Mouse (Mus musculus): ENCODE data around the gene Celf5. TPM values are rescaled to one million over a fixed set of nuclear protein-coding genes. Genes with fewer than 3 reads are reported as not detected.
A peak's percentile ranks its signal among the peaks of the same experiment; 100 is the strongest.

Gene Celf5
- total RNA-seq, 2 experiments from 2014 or later = 0.38 to 0.99 TPM

DNA sequence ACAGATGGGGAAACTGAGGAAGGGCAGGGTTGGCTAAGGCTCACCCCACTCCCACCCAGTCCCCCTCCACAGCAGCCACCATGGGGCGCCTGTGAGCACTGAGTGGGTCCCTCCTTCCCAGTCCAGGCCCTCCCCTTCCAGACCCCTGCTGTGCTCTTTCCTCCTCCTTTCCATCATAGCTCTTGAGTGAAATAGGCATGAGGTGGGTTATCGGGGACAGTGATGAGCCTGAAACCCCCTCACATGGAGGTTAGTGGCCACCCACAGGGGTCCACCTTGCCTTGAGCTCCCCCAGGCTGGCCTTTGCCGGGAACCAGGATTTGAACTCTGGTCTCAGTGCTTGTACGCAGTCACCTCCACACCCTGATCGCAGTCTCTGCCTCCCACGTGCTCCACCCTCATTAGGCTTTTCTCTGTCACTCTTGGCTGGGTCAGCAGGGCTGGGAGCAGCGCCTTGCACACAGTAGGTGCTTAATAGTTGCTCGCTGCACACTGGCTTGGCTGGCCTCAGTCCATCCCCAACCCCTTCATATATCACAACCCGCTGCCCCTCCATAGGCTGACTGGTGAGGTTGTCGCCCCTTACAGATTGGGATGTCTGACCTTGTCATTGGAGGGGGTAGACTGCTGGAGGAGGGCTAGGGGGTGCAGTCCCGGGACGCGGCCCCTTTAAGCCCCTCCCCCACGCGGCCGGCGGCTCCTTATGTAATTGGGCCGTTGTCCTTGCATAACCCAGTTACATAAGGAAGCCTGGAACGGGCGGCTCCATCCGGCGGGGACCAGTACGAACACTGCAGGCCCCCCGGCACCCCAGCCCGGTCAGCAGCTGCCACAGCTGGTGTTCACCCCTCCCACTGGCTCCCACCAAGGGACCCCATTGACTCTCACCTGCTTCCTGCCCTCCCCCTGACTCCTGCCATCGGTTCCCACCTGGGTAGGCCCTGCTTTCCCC lies 68.9 kb downstream of the Celf5 start:
- DNase-seq = peak; percentile 93

DNA sequence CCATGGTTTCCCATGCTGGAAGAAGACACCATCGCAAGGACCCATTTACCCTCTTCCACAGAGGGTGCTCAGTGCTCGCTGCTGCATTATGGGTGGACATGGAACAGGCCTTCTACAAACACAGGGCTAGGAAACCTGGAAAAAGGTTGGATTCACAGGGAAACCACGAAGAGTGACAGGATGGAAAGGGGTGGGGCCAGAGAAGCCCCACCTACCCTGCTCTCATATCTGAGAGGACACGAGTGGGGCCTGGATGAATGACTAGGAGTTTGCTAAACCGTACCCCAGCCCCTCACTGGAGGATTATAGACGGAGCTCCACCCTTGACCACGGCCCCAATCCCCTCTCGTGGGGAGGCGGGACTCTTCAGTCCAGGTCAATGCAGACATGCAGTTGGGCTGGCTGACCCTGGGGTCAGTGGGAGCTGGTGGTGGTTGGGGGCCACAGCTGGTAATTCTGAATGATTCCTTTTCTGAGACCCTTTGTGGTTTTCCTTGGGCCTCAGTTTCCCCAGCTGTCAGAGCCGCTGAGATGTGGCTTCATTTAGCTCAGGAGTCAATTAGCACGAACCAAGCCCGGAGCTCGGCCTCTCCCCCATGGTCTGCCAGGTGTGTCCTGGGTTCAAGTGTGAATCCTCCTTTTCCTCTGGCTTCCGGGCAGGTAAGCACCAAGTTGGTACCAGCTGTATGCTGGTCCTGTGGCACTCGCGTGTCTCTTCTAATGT lies 69.8 kb downstream of the Celf5 start:
- peak; percentile 34 for DNase-seq

DNA sequence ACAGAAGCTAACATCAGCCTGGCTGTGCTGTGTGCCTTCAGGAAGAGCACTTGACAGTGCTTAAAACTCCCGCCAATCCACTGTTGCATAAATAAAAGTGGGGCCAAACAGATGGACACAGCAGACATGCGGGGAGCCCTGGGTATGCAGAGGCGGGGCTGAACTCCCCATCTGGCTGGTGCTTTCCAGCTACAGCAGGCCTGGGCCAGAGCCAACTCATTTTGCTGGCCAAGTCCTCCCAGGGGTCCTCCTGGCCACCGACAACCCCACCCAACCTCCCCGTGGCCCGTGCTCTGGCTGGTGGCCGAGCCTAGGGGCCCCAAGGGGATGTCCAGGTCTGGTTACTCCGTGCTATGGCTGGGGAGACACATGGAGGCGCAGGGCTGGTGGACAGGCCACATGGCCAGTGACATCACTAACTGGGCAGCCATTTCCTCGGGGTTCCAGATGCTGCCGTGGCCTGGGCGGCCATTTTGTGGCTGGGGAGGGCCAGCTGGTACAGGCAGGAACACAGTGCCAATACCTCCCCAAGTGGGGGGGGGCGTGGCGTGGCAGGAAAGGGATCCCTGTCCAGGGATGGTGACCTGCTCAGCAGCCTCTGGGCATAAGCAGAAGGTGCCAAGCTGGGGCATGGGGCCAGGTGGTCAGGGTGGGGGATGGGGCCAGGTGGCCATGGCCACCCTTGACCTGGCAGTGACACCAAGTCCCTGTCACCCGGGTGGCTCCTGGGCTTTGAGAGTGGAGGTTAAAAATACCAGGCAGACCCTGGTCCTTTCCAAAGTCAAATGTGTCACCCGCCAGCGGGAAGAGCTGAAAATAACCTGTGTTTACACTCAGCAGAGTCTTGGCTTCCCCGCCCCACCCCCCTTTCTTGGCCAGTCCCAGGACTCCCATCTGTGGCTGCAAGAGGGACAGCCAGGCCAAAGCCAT lies 70.8 kb downstream of the Celf5 start:
- peak; percentile 94 for DNase-seq

DNA sequence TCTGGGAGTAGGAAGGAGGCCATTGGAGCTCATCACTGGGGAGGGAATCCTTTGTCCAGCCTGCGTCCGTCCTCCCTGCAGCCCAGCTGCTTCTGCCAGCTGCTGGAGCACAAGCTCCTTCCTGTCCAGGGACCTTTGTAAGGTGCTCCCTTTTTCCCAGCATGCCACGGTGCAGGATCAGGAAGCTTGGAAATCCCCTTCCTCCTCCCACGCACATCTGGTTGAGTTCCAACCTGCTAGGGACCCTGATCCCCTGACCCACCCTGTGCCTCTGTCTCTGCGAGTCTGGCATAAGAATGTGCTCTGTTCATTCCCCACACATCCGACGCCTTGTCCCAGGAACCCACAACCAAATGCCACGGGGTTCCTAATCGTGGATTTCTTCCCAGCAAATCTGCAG lies 71.5 kb downstream of the Celf5 start:
- peak; percentile 34 for DNase-seq

DNA sequence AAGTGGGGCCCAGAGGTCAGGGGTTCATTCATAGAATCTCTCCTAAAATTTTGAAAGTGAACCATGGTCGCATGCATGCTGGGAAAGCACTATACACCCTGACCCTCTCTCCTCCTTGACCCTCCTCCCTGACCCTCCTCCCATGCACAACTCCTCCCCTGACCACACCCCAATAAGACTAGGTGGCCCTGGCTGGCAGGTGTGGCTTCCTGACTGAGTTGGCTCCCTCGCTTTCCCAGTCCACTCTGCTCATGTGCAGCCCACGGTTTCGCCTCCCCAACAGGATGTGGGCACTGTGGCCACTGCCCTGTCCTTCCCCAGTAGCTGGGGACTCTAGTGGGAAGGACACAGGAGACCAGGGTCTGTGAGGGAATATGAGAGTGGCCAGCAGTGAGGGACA lies 72.2 kb downstream of the Celf5 start:
- DNase-seq = no peak

DNA sequence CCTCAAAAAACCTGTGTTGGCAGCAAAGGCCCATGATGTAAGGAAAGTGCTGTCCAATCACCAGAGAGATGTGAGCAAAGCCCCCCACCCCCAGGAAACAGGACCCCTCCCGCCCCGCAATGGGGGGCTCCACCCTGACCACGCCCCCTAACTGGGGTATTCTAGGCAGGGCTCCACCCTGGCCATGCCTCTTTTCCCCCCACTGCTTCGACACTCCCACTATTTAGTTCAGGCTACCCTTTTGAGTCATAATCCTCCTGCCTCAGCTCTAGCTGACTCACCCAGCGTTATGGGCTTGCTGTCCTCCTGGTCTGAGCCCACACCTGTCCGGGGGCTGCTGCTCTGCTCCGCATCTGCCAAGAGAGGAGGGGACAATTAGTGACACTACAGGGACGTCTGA lies 73.2 kb downstream of the Celf5 start:
- DNase-seq = no peak

Small RNA genes within 50 kb of the gene (microRNA-seq; reads per million reads assigned to microRNA genes)
- gene Gm25595 (0 reads per million in 2 experiments), gene Mir1191b (1.3 to 1.6 reads per million in 2 experiments)

Other genes starting within 250 kb of the Celf5 start
- 1 to 10 TPM; 2.1 to 3.5 TPM for gene Zfr2, start 249.6 kb downstream of the Celf5 start, total RNA-seq (2021)
- 1 to 10 TPM in 1 of 2 experiments, under 1 TPM in 1; 0.70 to 1.3 TPM for gene Matk, start 229.8 kb downstream of the Celf5 start, total RNA-seq (2021)
- 100 to 1,000 TPM in 1 of 2 experiments, 10 to 100 TPM in 1; 93.7 to 108 TPM for gene Mrpl54, start 215.8 kb downstream of the Celf5 start, total RNA-seq (2021)
- 10 to 100 TPM; 61.6 to 63.5 TPM for gene Apba3, start 215.7 kb downstream of the Celf5 start, total RNA-seq (2021)
- gene Tjp3, start 191.1 kb downstream of the Celf5 start, total RNA-seq (2021) = under 1 TPM; 0.14 to 0.36 TPM
- gene Pip5k1c, start 189.7 kb downstream of the Celf5 start, total RNA-seq (2021) = 10 to 100 TPM; 24.0 to 30.8 TPM
- gene Cactin, start 161.6 kb downstream of the Celf5 start, total RNA-seq (2021) = 10 to 100 TPM; 11.0 to 14.5 TPM
- gene Tbxa2r, start 154.0 kb downstream of the Celf5 start, total RNA-seq (2021) = 1 to 10 TPM; 2.3 to 3.8 TPM
- gene Gipc3, start 139.4 kb downstream of the Celf5 start, total RNA-seq (2021) = 1 to 10 TPM in 1 of 2 experiments, under 1 TPM in 1; 0.96 to 1.3 TPM
- gene Hmg20b, start 132.2 kb downstream of the Celf5 start, total RNA-seq (2021) = 10 to 100 TPM; 26.8 to 41.9 TPM
- gene Mfsd12, start 125.2 kb downstream of the Celf5 start, total RNA-seq (2021) = 1 to 10 TPM; 4.5 to 7.5 TPM
- 1 to 10 TPM in 1 of 2 experiments, under 1 TPM in 1; 0.85 to 1.4 TPM for gene 4930404N11Rik, start 116.9 kb downstream of the Celf5 start, total RNA-seq (2021)
- gene Fzr1, start 104.2 kb downstream of the Celf5 start, total RNA-seq (2021) = 10 to 100 TPM; 17.6 to 24.1 TPM
- gene Dohh, start 98.3 kb downstream of the Celf5 start, total RNA-seq (2021) = 10 to 100 TPM; 40.3 to 46.7 TPM
- gene Gm48551, start 98.2 kb downstream of the Celf5 start, total RNA-seq (2021) = under 1 TPM; 0.40 to 0.45 TPM
- 1 to 10 TPM in 1 of 2 experiments, under 1 TPM in 1; 0.33 to 2.0 TPM for gene Gm48552, start 93.7 kb downstream of the Celf5 start, total RNA-seq (2021)
- under 1 TPM in 1 of 2 experiments, not detected in 1; 0.65 TPM for gene Smim24, start 89.7 kb downstream of the Celf5 start, total RNA-seq (2021)
- gene Nfic, start 27.1 kb downstream of the Celf5 start, total RNA-seq (2021) = 100 to 1,000 TPM; 329 to 332 TPM
- 10 to 100 TPM; 45.9 to 48.2 TPM for gene Ncln, start 13.7 kb upstream of the Celf5 start, total RNA-seq (2021)
- under 1 TPM; 0.56 to 0.61 TPM for gene S1pr4, start 17.4 kb upstream of the Celf5 start, total RNA-seq (2021)
- gene Gna15, start 41.5 kb upstream of the Celf5 start, total RNA-seq (2021) = under 1 TPM; 0.47 to 0.77 TPM
- 10 to 100 TPM; 40.6 to 44.8 TPM for gene Gna11, start 62.5 kb upstream of the Celf5 start, total RNA-seq (2021)
- gene Aes, start 76.8 kb upstream of the Celf5 start, total RNA-seq (2021) = 100 to 1,000 TPM; 614 to 667 TPM
- gene Tle2, start 91.9 kb upstream of the Celf5 start, total RNA-seq (2021) = 1 to 10 TPM; 4.4 to 9.4 TPM
- 1 to 10 TPM; 2.2 to 3.1 TPM for gene Tle6, start 118.4 kb upstream of the Celf5 start, total RNA-seq (2021)
- gene BC025920, start 123.6 kb upstream of the Celf5 start, total RNA-seq (2021) = 1 to 10 TPM; 1.6 to 1.8 TPM
- gene Sirt6, start 145.1 kb upstream of the Celf5 start, total RNA-seq (2021) = 1 to 10 TPM; 7.3 to 9.7 TPM
- gene Ankrd24, start 145.8 kb upstream of the Celf5 start, total RNA-seq (2021) = 10 to 100 TPM; 13.0 to 18.4 TPM
- gene Gm10778, start 166.3 kb upstream of the Celf5 start, total RNA-seq (2021) = 1 to 10 TPM; 1.7 to 2.2 TPM
- gene Zfp433, start 222.1 kb upstream of the Celf5 start, total RNA-seq (2021) = 1 to 10 TPM; 5.0 to 7.7 TPM

Data from gastrocnemius, postnatal 10 days (tissue).